Mouse (Mus musculus) gastrocnemius, postnatal 4 days (tissue): ENCODE data around the gene Vmn1r70. TPM values are rescaled to one million over a fixed set of nuclear protein-coding genes. Genes with fewer than 3 reads are reported as not detected.

Experiments
- DNase-seq, 2 experiments: peaks; one replicate each; pipeline ENCODE4 v3.0.0; 2021 to 2022; ENCODE audit warnings: low spot score in 2 of 2, mixed read lengths in 2 of 2
- long read RNA-seq, 2 experiments: library from polyadenylated mRNA; stranded (forward); transcript quantifications; one replicate each; pipeline ENCODE4 v2.0.0; 2021
- total RNA-seq, 2 experiments: library from RNA; stranded (reverse); gene quantifications; 2 replicates each; pipeline ENCODE4 v1.2.3; 2021

Vmn1r70 gene
- not detected for total RNA-seq
- long read RNA-seq, experiment 1: 0 reads
- long read RNA-seq, experiment 2: 0 reads

GRCm38 (mm10) chr7:10631232-10631631, at the start of gene Vmn1r70:
Gene Vmn1r70 (plus strand): TSS chr7:10631532.
- DNase-seq: no peak

- no peak for DNase-seq
These were observed 17.8 kb upstream of the Vmn1r70 start, which contains the start of gene Vmn1r69 for GRCm38 (mm10) chr7:10613559-10613958. Gene Vmn1r69 (minus strand): TSS chr7:10613659.

Other genes with a start within 250 kb of the Vmn1r70 start
- gene Vmn1r67, start 188.2 kb upstream of the Vmn1r70 start, total RNA-seq: not detected
- 1 to 10 TPM; 3.8 to 4.3 TPM for gene Zik1, start 136.1 kb upstream of the Vmn1r70 start, total RNA-seq
- not detected for gene Vmn1r68, start 73.0 kb upstream of the Vmn1r70 start, total RNA-seq
- not detected for gene Vmn1r69, start 17.9 kb upstream of the Vmn1r70 start, total RNA-seq
- not detected for gene Nlrp4b, start 56.3 kb downstream of the Vmn1r70 start, total RNA-seq
- gene Vmn1r71, start 122.8 kb downstream of the Vmn1r70 start, total RNA-seq: not detected